In the genomic region with DNA sequence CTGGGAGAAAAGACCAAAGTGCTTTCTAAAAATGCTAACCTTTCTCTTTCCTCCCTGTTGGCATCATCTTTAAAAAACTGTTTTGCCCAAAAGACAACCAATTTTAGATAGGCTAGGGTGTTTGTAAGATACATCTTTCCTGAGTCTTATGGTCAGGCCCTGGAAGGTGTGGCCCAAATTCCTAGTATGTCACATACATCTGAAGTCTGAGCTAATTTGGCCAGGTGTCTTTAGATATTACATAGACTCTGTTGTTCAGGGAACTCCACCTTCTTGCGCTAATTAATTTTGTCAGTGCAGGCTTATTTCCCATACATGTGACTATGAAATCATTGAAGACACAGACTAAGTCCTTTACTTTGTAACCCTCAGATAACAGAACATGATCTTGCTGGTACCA, we compare ENCODE assay signal across 8 mouse cellular contexts. TPM values are rescaled to one million over a fixed set of nuclear protein-coding genes. Genes with fewer than 3 reads are reported as not detected.
DNase-seq lines count a peak whose midpoint lies in the region; ATAC-seq lines count a peak whose summit lies in the region.
"Had no signal": no experiment of that assay in that cellular context is flagged by ENCODE, and none has a peak within 500 bp of the region (broad histone marks: within the 10 kb centered on the region; RNA-seq: fewer than 3 reads in every experiment).

No protein-coding gene starts in this region.

- H3K27ac ChIP-seq in lung, embryonic 15.5 days: no peak overlapping the region
- H3K27ac ChIP-seq in embryonic facial prominence, embryonic 15.5 days (replicated peaks): no peak overlapping the region; the same call in 1 of the 2 replicates
- H3K27ac ChIP-seq in limb, embryonic 12.5 days: no peak overlapping the region
- H3K27ac ChIP-seq in stomach, embryonic 15.5 days: no peak overlapping the region

- no peak overlapping the region for H3K9ac ChIP-seq in lung, embryonic 15.5 days
- no peak overlapping the region for H3K9ac ChIP-seq in embryonic facial prominence, embryonic 15.5 days
- no peak overlapping the region for H3K9ac ChIP-seq in limb, embryonic 12.5 days (replicated peaks)
- no peak overlapping the region for H3K9ac ChIP-seq in stomach, embryonic 15.5 days

- WGBS in lung, embryonic 15.5 days: 72% methylated on average over 1 of the region's 1 CpGs
- WGBS in embryonic facial prominence, embryonic 15.5 days: 69% methylated on average over 1 of the region's 1 CpGs
- WGBS in limb, embryonic 12.5 days: 75% methylated on average over 1 of the region's 1 CpGs
- WGBS in stomach, embryonic 15.5 days: 70% methylated on average over 1 of the region's 1 CpGs

- no peaks in the 10 kb centered on the region for H3K9me3 ChIP-seq in lung, embryonic 15.5 days
- no peaks in the 10 kb centered on the region for H3K9me3 ChIP-seq in embryonic facial prominence, embryonic 15.5 days (replicated peaks)
- no peaks in the 10 kb centered on the region for H3K9me3 ChIP-seq in limb, embryonic 12.5 days
- no peaks in the 10 kb centered on the region for H3K9me3 ChIP-seq in stomach, embryonic 15.5 days

- peak overlapping the region; percentile 68 for H3K4me3 ChIP-seq in lung, embryonic 15.5 days
- H3K4me3 ChIP-seq in embryonic facial prominence, embryonic 15.5 days (replicated peaks): peak overlapping the region; percentile 94
- peak overlapping the region; percentile 97 for H3K4me3 ChIP-seq in limb, embryonic 12.5 days (replicated peaks)
- H3K4me3 ChIP-seq in stomach, embryonic 15.5 days (replicated peaks): peak overlapping the region; percentile 96

- no peak for DNase-seq in lung, postnatal 36 days
- no peak for DNase-seq in urinary bladder, adult 2 months (ENCODE audit: low spot score)
- DNase-seq in kidney, adult 11 months: no peak
- DNase-seq: adrenal gland, postnatal 14 days had no signal

- H3K36me3 ChIP-seq in lung, embryonic 15.5 days: no peaks in the 10 kb centered on the region
- no peaks in the 10 kb centered on the region for H3K36me3 ChIP-seq in embryonic facial prominence, embryonic 15.5 days
- H3K36me3 ChIP-seq in limb, embryonic 12.5 days: no peaks in the 10 kb centered on the region
- no peaks in the 10 kb centered on the region for H3K36me3 ChIP-seq in stomach, embryonic 15.5 days

- peaks cover 26% of the 10 kb centered on the region; the same call in 1 of the 2 replicates for H3K4me1 ChIP-seq in lung, embryonic 15.5 days
- H3K4me1 ChIP-seq in embryonic facial prominence, embryonic 15.5 days: peaks cover 19% of the 10 kb centered on the region
- H3K4me1 ChIP-seq in limb, embryonic 12.5 days (replicated peaks): peaks cover 16% of the 10 kb centered on the region
- 0 out of 2 replicates have a peak, but pooled peaks cover 7% of the 10 kb centered on the region for H3K4me1 ChIP-seq in stomach, embryonic 15.5 days

- no peaks in the 10 kb centered on the region for H3K27me3 ChIP-seq in lung, embryonic 15.5 days
- no peaks in the 10 kb centered on the region for H3K27me3 ChIP-seq in embryonic facial prominence, embryonic 15.5 days
- H3K27me3 ChIP-seq in limb, embryonic 12.5 days: no peaks in the 10 kb centered on the region
- no peaks in the 10 kb centered on the region for H3K27me3 ChIP-seq in stomach, embryonic 15.5 days (replicated peaks)

- peak overlapping the region; percentile 71 for H3K4me2 ChIP-seq in lung, embryonic 15.5 days
- H3K4me2 ChIP-seq in embryonic facial prominence, embryonic 15.5 days (replicated peaks): peak overlapping the region; percentile 70
- H3K4me2 ChIP-seq in limb, embryonic 12.5 days: peak overlapping the region; percentile 74
- peak overlapping the region; percentile 87 for H3K4me2 ChIP-seq in stomach, embryonic 15.5 days

- no peak for ATAC-seq in lung, embryonic 15.5 days (ENCODE audit: borderline replicate concordance, extremely low read depth, low FRiP score, low TSS enrichment)
- ATAC-seq in embryonic facial prominence, embryonic 15.5 days (ENCODE audit: insufficient number of reproducible peaks, low FRiP score, low TSS enrichment, low read depth): no peak
- no peak for ATAC-seq in limb, embryonic 12.5 days (ENCODE audit: insufficient number of reproducible peaks, insufficient read depth, low FRiP score, low TSS enrichment, low read depth)
- ATAC-seq in stomach, embryonic 15.5 days (ENCODE audit: insufficient read depth, low FRiP score, low read depth): no peak

RNA-seq across cellular contexts. Expression of a gene that starts 2.6 kb away (rescaled TPM):
- 140 and 142 TPM in 2 replicates for polyA plus RNA-seq in lung, embryonic 15.5 days (2015; fragmentation: Nextera tagmentation; extraction: Ambion mirVana)
- 124 and 125 TPM in 2 replicates for polyA plus RNA-seq in embryonic facial prominence, embryonic 15.5 days (2015; fragmentation: Nextera tagmentation; extraction: Ambion mirVana)
- 163 and 167 TPM in 2 replicates for polyA plus RNA-seq in limb, embryonic 12.5 days (2016; fragmentation: Nextera tagmentation; extraction: Ambion mirVana)
- 116 and 117 TPM in 2 replicates for polyA plus RNA-seq in stomach, embryonic 15.5 days (2015; fragmentation: Nextera tagmentation; extraction: Ambion mirVana)
- polyA plus RNA-seq in urinary bladder, adult 2 months (2012; rRNA removed): 109 and 129 TPM in 2 replicates
